Mouse (Mus musculus) cerebellum, adult 2 months (tissue): ENCODE data around the gene Slc5a1. TPM values are rescaled to one million over a fixed set of nuclear protein-coding genes. Genes with fewer than 3 reads are reported as not detected.

Source experiments
- DNase-seq, 2 experiments: peaks; one replicate each; pipeline ENCODE4 v3.0.0; 2021
- H3K27ac ChIP-seq: fragments of 200-500 bp; 2 replicates; pipeline ENCODE4 v1.5.1; 2012; ENCODE audit warnings: low read length, control low read depth, inconsistent platforms; ENCODE audit not compliant: insufficient read depth
- H3K27me3 ChIP-seq: fragments of 200-500 bp; 2 replicates; pipeline ENCODE4 v1.6.1; 2012; ENCODE audit warnings: inconsistent platforms, mild to moderate bottlenecking, low read length, moderate library complexity; ENCODE audit not compliant: control insufficient read depth, insufficient read depth
- H3K4me1 ChIP-seq: fragments of 200-500 bp; 2 replicates; pipeline ENCODE4 v1.6.1; 2011; ENCODE audit warnings: low read length; ENCODE audit not compliant: control insufficient read depth, insufficient read depth
- H3K4me3 ChIP-seq: fragments of 200-500 bp; replicated peaks from 2 replicates; pipeline ENCODE3; 2011; ENCODE audit warnings: mild to moderate bottlenecking, low read depth, low read length, control low read depth; ENCODE audit not compliant: insufficient read depth
- CTCF ChIP-seq: fragments of 200-500 bp; IDR thresholded peaks from 2 replicates; pipeline ENCODE4 v1.5.1; 2011; ENCODE audit warnings: low read depth, mild to moderate bottlenecking, control low read depth, low read length, moderate library complexity, borderline replicate concordance; ENCODE audit not compliant: insufficient read depth
- POLR2A ChIP-seq: fragments of 200-500 bp; IDR thresholded peaks from 2 replicates; pipeline ENCODE4 v1.6.1; 2011; ENCODE audit warnings: low read length, control low read depth, borderline replicate concordance; ENCODE audit not compliant: insufficient read depth
- WGBS: fragments of 180-500 bp; shearing (Covaris S2); methylation state at CpG from one replicate; pipeline ENCODE4 v1.1.7; 2018; 5-methylcytosine and 5-hydroxymethylcytosine counted together
- polyA plus RNA-seq: library from polyadenylated mRNA; depleted of rRNA; stranded (reverse); fragments of >200 nt; gene quantifications from 2 replicates; pipeline ENCODE4 v1.2.3, GENCODE M21; 2012; rRNA removed

Gene Slc5a1
- polyA plus RNA-seq, 1 experiment = 5.0 TPM

- H3K27ac ChIP-seq = no peak overlapping the region
- H3K27me3 ChIP-seq = no peaks in the 10 kb centered on the region
- no peak for DNase-seq
- no peaks in the 10 kb centered on the region for H3K4me1 ChIP-seq
- TF ChIP-seq CTCF (no peak), POLR2A (no peak)
- no peak overlapping the region for H3K4me3 ChIP-seq
- WGBS = 63% methylated on average over 14 of the region's 14 CpGs
Measured at GRCm38 (mm10) chr5:33208533-33209245, 104.7 kb downstream of the Slc5a1 start.

- WGBS = 71% methylated on average over 3 of the region's 3 CpGs
- H3K27ac ChIP-seq = no peak overlapping the region
- H3K4me1 ChIP-seq = no peaks in the 10 kb centered on the region
- DNase-seq = no peak
- no peaks in the 10 kb centered on the region for H3K27me3 ChIP-seq
- TF ChIP-seq POLR2A = no peak
- no peak for TF ChIP-seq CTCF
- no peak overlapping the region for H3K4me3 ChIP-seq
Measured at GRCm38 (mm10) chr5:33210515-33210914, 106.5 kb downstream of the Slc5a1 start.

DNA sequence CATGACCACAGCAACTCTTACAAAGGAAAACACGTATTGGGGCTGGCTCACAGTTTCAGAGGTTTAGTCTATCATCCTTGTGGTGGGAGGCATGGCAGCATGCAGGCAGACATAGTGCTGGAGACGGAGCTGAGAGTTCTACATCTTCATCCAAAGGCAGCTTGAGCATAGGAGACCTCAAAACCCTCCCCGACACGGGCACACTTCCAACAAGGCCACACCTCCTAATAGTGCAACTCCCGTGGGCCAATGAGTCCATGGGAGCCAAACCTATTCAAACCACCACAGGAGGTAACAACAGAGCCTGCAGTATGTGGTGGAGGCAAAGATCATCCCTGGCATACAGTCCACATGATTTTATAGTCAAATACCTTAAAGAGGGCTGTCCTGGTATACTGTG, 107.2 kb downstream of the Slc5a1 start:
- TF ChIP-seq CTCF (no peak), POLR2A (no peak)
- DNase-seq = no peak
- 57% methylated on average over 5 of the region's 5 CpGs for WGBS
- H3K27me3 ChIP-seq = no peaks in the 10 kb centered on the region
- H3K4me3 ChIP-seq = no peak overlapping the region
- no peak overlapping the region for H3K27ac ChIP-seq
- no peaks in the 10 kb centered on the region for H3K4me1 ChIP-seq

Other genes with a start within 250 kb of the Slc5a1 start
- gene Prr14l, start 250.0 kb upstream of the Slc5a1 start, polyA plus RNA-seq = 18.4 and 19.0 TPM in 2 replicates
- 45.8 and 47.4 TPM in 2 replicates for gene Depdc5, start 240.5 kb upstream of the Slc5a1 start, polyA plus RNA-seq
- gene Ywhah, start 85.4 kb upstream of the Slc5a1 start, polyA plus RNA-seq = 1,631 and 1,702 TPM in 2 replicates
- 0.21 and 0.33 TPM in 2 replicates for gene Spon2, start 114.2 kb downstream of the Slc5a1 start, polyA plus RNA-seq
- gene Ctbp1, start 170.8 kb downstream of the Slc5a1 start, polyA plus RNA-seq = 325 and 334 TPM in 2 replicates
- 132 and 145 TPM in 2 replicates for gene Maea, start 231.3 kb downstream of the Slc5a1 start, polyA plus RNA-seq